Mouse (Mus musculus) forebrain, embryonic 11.5 days (tissue): Measurements from ENCODE around the gene Crym. TPM values are rescaled to one million over a fixed set of nuclear protein-coding genes. Genes with fewer than 3 reads are reported as not detected.

Experiments used
- ATAC-seq: fragments of 200-750 bp; cut with Nextera tagmentation; replicated peaks from 2 replicates; pipeline ENCODE4 v1.8.0; 2017; ENCODE audit warnings: moderate TSS enrichment; ENCODE audit not compliant: low FRiP score
- DNase-seq: peaks from one replicate; pipeline ENCODE4 v3.0.0-alpha.2; 2017; ENCODE audit warnings: low spot score
- H3K27ac ChIP-seq: fragments of 300-500 bp; sonication (generic); 2 replicates; pipeline ENCODE4 v1.5.1; 2014; ENCODE audit warnings: low read depth, low read length
- H3K27me3 ChIP-seq: fragments of 300-500 bp; sonication (generic); 2 replicates; pipeline ENCODE4 v1.6.1; 2014; ENCODE audit warnings: mild to moderate bottlenecking, low read length, mixed read lengths; ENCODE audit not compliant: control insufficient read depth, insufficient read depth
- H3K36me3 ChIP-seq: fragments of 300-500 bp; sonication (generic); 2 replicates; pipeline ENCODE4 v1.6.1; 2014; ENCODE audit warnings: mild to moderate bottlenecking, low read length, moderate library complexity, mixed read lengths; ENCODE audit not compliant: control insufficient read depth, insufficient read depth
- H3K4me1 ChIP-seq: fragments of 300-500 bp; sonication (generic); replicated peaks from 2 replicates; pipeline ENCODE4 v1.6.1; 2014; ENCODE audit warnings: low read length, mixed read lengths; ENCODE audit not compliant: control insufficient read depth, insufficient read depth
- H3K4me2 ChIP-seq: fragments of 300-500 bp; sonication (generic); 2 replicates; pipeline ENCODE4 v1.6.1; 2014; ENCODE audit warnings: low read depth, mild to moderate bottlenecking, low read length, moderate library complexity, mixed read lengths; ENCODE audit not compliant: severe bottlenecking
- H3K4me3 ChIP-seq: fragments of 300-500 bp; sonication (generic); 2 replicates; pipeline ENCODE4 v1.5.1; 2014; ENCODE audit warnings: low read depth, low read length
- H3K9ac ChIP-seq: fragments of 300-500 bp; sonication (generic); 2 replicates; pipeline ENCODE4 v1.6.1; 2014; ENCODE audit warnings: low read length
- H3K9me3 ChIP-seq: fragments of 300-500 bp; sonication (generic); 2 replicates; pipeline ENCODE4 v1.6.1; 2016; ENCODE audit warnings: low read length, mixed read lengths; ENCODE audit not compliant: control insufficient read depth
- WGBS: fragments of 180-500 bp; shearing (Covaris S2); extraction: QIAGEN DNeasy Blood & Tissue Kit; methylation state at CpG from one replicate; pipeline ENCODE4 v1.1.7; 2014; 5-methylcytosine and 5-hydroxymethylcytosine counted together
- polyA plus RNA-seq: library from polyadenylated mRNA; unstranded; fragments of >200 nt; fragmentation: Nextera tagmentation; extraction: Ambion mirVana; gene quantifications from 2 replicates; pipeline ENCODE4 v1.2.1, GENCODE M21; 2014

Gene Crym
- polyA plus RNA-seq, 1 experiment from 2014 or later = 38.8 TPM

- WGBS = 87% methylated on average over 11 of the region's 11 CpGs
- no peaks in the 10 kb centered on the region for H3K27me3 ChIP-seq
- no peak overlapping the region for H3K9ac ChIP-seq
- H3K4me1 ChIP-seq = no peaks in the 10 kb centered on the region
- H3K36me3 ChIP-seq = no peaks in the 10 kb centered on the region
- H3K27ac ChIP-seq = no peak overlapping the region
- ATAC-seq (no peak), DNase-seq (no peak)
- no peak overlapping the region for H3K4me2 ChIP-seq
- no peak overlapping the region for H3K4me3 ChIP-seq
- H3K9me3 ChIP-seq = no peaks in the 10 kb centered on the region
These were observed 27.0 kb downstream of the Crym start for GRCm38 (mm10) chr7:120174723-120175504.

DNA sequence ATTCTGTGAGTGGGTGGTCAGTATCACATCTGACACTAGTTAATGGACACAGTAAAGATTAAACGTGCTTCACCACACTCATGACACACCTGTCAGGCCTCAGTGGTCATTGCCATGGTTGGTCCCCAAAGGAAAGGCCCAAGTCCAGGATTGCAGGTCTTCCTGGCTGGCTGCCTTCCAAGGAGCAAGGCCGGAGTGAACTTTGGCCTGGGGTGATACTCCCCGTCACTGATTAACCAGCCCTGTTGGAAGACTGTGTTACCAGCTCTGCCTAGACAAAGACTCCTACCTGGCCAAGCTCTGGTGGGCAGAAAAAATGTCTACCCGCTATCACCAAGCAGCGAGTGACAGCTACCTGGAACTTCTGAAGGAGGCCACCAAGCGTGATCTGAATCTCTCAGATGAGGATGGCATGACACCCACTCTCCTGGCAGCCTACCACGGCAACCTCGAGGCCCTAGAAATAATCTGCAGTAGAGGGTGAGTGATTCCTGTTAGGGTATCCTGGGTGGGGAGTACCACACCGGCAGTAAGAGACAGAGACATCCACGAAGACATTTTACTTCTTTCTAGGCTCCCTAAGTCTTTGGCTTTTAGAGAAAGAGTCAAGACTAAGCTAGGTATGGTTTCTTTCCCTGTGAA is 28.2 kb downstream of the Crym start, which contains the start of gene Anks4b:
Anks4b (plus strand) TSS at position 256 of the 642 bp plus-strand sequence.
- Histone ChIP-seq H3K9ac (no peak within 1 kb of the TSS), H3K4me1 (no peaks in the 10 kb centered on the region), H3K27me3 (no peaks in the 10 kb centered on the region), H3K4me3 (no peak within 1 kb of the TSS), H3K27ac (no peak within 1 kb of the TSS), H3K4me2 (no peak within 1 kb of the TSS), H3K9me3 (no peaks in the 10 kb centered on the region), H3K36me3 (no peaks in the 10 kb centered on the region)
- ATAC-seq = no peak
- DNase-seq = no peak
- 89% methylated on average over 10 of the region's 10 CpGs for WGBS

- Histone ChIP-seq H3K27ac (no peak overlapping the region), H3K27me3 (no peaks in the 10 kb centered on the region), H3K4me2 (no peak overlapping the region), H3K4me3 (no peak overlapping the region), H3K36me3 (no peaks in the 10 kb centered on the region), H3K9me3 (no peaks in the 10 kb centered on the region), H3K9ac (no peak overlapping the region), H3K4me1 (no peaks in the 10 kb centered on the region)
- DNase-seq (no peak), ATAC-seq (no peak)
- 81% methylated on average over 1 of the region's 1 CpGs for WGBS
These were observed 29.7 kb downstream of the Crym start for GRCm38 (mm10) chr7:120172188-120172700.

DNA sequence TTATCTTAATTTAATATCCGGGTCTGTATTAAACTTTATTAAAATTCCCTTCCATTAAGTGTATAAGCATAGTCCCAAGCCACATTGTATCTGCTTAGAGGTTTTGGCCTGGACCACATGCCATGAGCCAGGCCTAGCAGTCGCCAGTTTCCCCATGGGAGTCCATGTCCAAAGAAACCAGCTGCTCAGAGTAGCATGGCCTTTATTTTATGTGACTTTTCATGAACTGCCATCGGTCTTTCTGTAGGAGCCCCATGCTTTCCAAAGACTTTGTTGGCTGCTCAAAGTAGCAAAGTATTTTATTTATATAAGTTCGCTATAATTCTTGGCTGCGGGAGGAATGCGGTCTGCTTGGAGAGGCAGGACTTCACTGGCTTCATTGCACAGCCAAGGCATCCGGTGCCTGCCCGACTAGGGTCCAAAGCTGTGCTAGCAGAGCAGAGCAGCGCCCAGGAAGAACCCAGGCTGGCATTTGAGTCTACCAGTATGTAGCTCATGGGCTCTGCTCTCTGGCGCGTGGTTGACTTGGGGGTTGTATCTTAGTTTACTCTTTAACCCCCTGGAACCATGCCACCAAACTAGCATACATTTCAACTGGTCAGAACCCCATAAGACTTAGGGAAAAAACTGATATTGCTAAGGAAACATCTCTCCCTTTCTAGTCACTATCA is 38.2 kb downstream of the Crym start:
- H3K4me1 ChIP-seq = no peaks in the 10 kb centered on the region
- no peak for DNase-seq
- peaks cover 11% of the 10 kb centered on the region for H3K27me3 ChIP-seq
- no peaks in the 10 kb centered on the region for H3K36me3 ChIP-seq
- ATAC-seq = no peak
- no peak overlapping the region for H3K4me2 ChIP-seq
- no peak overlapping the region for H3K9ac ChIP-seq
- no peak overlapping the region for H3K27ac ChIP-seq
- 89% methylated on average over 11 of the region's 11 CpGs for WGBS
- no peaks in the 10 kb centered on the region for H3K9me3 ChIP-seq
- no peak overlapping the region for H3K4me3 ChIP-seq

DNA sequence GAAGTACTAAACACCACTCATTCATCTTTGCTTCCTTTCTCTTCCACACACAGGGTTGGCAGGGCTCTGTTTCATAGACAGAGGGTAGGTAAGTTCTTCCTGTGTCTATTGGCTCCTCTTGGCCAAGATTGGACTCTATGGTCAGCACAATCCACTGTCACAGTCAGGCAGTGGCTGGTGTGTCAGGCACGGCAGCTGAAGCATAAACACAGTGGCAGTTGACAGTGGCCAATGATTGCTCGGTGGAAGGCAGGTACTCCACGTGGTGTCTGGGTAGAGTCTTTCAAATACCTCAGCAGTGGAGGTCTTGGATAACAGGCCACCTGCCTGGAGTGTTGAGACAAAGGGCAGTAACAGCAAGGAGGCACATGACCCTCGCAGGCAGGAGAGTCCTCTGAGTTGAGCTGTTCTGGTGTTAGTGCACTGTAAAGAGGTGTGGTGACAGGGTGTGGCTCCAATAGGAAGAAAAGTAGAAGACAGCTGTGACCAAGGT is 43.7 kb downstream of the Crym start:
- WGBS = 17% methylated on average over 4 of the region's 4 CpGs
- peaks cover 8% of the 10 kb centered on the region; the same call in 1 of the 2 replicates for H3K4me1 ChIP-seq
- H3K9ac ChIP-seq = no peak overlapping the region
- no peaks in the 10 kb centered on the region for H3K9me3 ChIP-seq
- H3K36me3 ChIP-seq = no peaks in the 10 kb centered on the region
- ATAC-seq = peak; percentile 55; the same call in 1 of the 2 replicates
- no peak overlapping the region for H3K27ac ChIP-seq
- H3K4me2 ChIP-seq = no peak overlapping the region
- H3K27me3 ChIP-seq = peaks cover 44% of the 10 kb centered on the region
- no peak for DNase-seq
- H3K4me3 ChIP-seq = no peak overlapping the region

- Histone ChIP-seq H3K36me3 (no peaks in the 10 kb centered on the region), H3K4me1 (peaks cover 8% of the 10 kb centered on the region; the same call in 1 of the 2 replicates), H3K4me2 (no peak overlapping the region), H3K4me3 (no peak overlapping the region), H3K9me3 (no peaks in the 10 kb centered on the region), H3K27me3 (peaks cover 46% of the 10 kb centered on the region), H3K27ac (no peak overlapping the region), H3K9ac (no peak overlapping the region)
- 12% methylated on average over 5 of the region's 5 CpGs for WGBS
- no peak for DNase-seq
- peak; percentile 55; the same call in 1 of the 2 replicates for ATAC-seq
These were observed 44.3 kb downstream of the Crym start for GRCm38 (mm10) chr7:120157575-120158061.

DNA sequence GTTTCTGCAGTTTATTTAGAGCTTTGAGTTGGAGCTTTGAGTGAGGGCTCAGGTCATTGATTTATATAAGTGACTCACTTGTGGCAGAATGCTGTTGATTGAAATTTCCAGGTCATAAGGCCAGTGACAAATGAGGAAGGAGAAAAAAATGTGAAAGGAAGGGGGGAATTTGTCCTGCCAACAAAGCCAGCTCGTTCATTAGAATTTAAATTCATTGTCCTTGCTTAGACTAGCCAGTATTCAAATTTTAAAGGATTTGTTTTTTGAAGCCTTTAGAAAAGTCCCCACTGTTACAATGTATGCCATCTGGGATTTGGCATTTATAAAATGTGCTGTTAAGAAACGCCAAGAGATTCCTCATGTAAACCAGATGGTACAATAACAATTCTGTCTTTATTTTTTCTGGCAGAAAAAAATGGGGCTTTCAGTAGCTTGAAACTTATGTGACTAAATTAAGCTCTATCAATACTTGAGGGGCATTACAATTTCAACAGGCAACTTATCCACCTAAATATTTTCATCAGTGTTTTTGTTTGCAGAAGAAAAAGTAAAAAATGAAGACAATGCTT is 45.0 kb downstream of the Crym start:
- H3K4me3 ChIP-seq = no peak overlapping the region
- no peaks in the 10 kb centered on the region for H3K36me3 ChIP-seq
- no peaks in the 10 kb centered on the region for H3K9me3 ChIP-seq
- H3K4me2 ChIP-seq = no peak overlapping the region
- H3K27ac ChIP-seq = no peak overlapping the region
- H3K9ac ChIP-seq = no peak overlapping the region
- ATAC-seq (no peak), DNase-seq (no peak)
- WGBS = 22% methylated on average over 2 of the region's 2 CpGs
- peaks cover 8% of the 10 kb centered on the region; the same call in 1 of the 2 replicates for H3K4me1 ChIP-seq
- peaks cover 46% of the 10 kb centered on the region for H3K27me3 ChIP-seq

GRCm38 (mm10) chr7:120150898-120151297 is 51.0 kb downstream of the Crym start:
- Histone ChIP-seq H3K4me3 (no peak overlapping the region), H3K9me3 (no peaks in the 10 kb centered on the region), H3K27ac (no peak overlapping the region), H3K9ac (no peak overlapping the region), H3K4me1 (no peaks in the 10 kb centered on the region), H3K27me3 (peaks cover 20% of the 10 kb centered on the region), H3K4me2 (no peak overlapping the region), H3K36me3 (no peaks in the 10 kb centered on the region)
- WGBS = 85% methylated on average over 2 of the region's 2 CpGs
- DNase-seq (no peak), ATAC-seq (no peak)
